Mouse (Mus musculus): ENCODE measurements around the gene Mrpl52.

Gene Mrpl52

DNA sequence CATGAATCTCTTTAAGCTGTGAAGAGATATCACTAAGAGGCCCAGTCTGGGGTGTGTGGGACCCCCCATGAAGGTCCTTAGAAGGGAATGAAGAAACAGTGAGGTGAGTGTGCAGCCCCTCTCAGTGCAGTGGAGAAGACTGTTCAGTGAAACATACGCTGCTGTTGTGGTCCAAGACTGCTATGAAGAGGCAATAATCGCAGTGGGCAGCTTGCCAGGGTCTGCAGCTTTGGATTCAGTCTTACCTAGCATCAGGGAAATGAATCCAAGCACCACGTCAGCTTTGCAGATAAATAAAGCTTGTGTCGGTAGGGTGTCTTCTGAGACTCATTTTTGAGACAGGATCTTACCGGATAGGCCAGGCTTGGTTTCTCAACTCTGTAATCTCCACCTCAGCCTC, 46.0 kb downstream of the Mrpl52 start:
- no peak for DNase-seq (ENCODE audit: low spot score)

GRCm38 (mm10) chr14:54474744-54475143, 48.0 kb downstream of the Mrpl52 start:
- DNase-seq (ENCODE audit: low spot score) = no peak

DNA sequence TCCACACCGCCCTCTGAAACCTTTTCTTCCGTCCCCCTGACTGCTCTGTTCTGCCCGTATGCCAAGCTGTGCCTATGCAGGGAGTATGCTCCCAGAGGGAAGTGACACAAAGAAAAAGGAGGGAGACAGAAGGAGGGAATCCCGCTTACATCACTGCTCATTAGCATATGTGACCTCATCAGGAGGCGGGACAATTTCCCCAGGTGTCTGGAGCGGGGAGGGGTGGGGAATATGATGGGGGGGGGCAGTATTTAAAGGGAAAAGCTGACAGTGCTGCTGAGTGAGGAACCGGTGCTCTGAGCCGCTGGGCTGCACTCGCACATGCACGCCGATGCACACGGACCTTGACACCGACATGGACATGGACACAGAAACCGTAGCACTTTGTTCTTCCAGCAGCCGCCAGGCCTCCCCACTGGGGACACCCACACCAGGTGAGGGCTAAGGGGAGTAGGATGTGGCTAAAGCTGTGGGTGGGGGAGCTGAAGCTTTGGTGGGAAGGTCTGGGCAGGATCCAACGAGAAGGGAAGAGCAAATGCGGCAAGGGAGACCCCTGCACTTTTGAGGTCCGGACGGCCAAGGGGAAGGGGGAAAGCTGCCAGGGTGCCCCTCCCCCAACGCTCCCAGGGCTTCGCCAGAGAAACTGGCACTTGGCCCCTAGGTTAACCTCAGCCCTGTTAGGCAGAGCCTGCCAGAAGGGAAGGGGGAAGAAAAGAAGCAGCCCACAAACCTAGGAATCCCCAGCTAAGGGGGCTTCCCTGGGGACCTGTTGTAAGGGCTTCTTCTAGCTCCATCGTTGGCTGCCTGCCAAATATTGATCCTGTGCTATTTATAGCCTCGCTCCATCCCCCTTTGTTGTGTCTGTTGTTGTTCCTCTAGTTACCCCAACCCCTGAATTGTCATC, 49.5 kb downstream of the Mrpl52 start, which contains the start of gene Rem2:
Gene Rem2 (plus strand): TSS at position 160 of the 904 bp plus-strand sequence.
- no peak for DNase-seq (ENCODE audit: low spot score)

GRCm38 (mm10) chr14:54477172-54477909, 50.6 kb downstream of the Mrpl52 start:
- DNase-seq (ENCODE audit: low spot score) = no peak
